Mouse (Mus musculus) thymus, adult 2 months (tissue): ENCODE data around the gene Icmt.

Experiments
- CTCF ChIP-seq: fragments of 200-500 bp; IDR thresholded peaks from 2 replicates; pipeline ENCODE4 v1.5.1; 2012; ENCODE audit warnings: mild to moderate bottlenecking, control low read depth, low read length, moderate library complexity, borderline replicate concordance; ENCODE audit not compliant: control insufficient read depth, poor library complexity, insufficient read depth; ENCODE audit errors: extremely low read depth
- POLR2A ChIP-seq: fragments of 200-500 bp; IDR thresholded peaks from 2 replicates; pipeline ENCODE4 v1.6.1; 2012; ENCODE audit warnings: mild to moderate bottlenecking, low read length, control low read depth, moderate library complexity; ENCODE audit not compliant: control insufficient read depth, poor library complexity, insufficient read depth; ENCODE audit errors: extremely low read depth

DNA sequence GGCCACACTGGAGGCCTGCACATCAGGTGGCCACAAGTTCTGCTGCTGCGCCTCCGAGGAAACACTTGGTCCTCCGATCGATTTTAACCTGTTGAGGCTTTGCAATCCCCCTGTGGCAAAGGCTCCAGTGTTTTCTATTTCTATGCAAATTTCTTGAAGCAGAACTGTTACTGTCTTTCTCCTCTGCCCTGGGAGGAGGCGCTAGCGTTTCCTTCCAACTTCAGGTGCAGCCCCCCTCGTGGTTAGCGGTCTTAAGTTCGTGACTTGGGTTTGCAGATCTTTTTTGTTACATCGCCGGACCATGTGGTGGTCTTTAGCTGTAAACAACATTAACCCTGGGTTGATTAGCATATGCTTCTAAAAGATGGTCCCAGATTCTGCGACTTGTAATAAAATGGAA is 36.6 kb downstream of the Icmt start:
- TF ChIP-seq CTCF, result no peak
- no peak for TF ChIP-seq POLR2A
